Mouse (Mus musculus) G1E (cell line): ENCODE results near the gene Gabarap.

Experiments
- CTCF ChIP-seq: IDR thresholded peaks from 2 replicates; pipeline ENCODE4 v1.5.1; 2012; ENCODE audit warnings: low read depth, low read length, inconsistent platforms, mixed read lengths
- GATA1 ChIP-seq: IDR thresholded peaks from 2 replicates; pipeline ENCODE4 v1.6.1; 2012; ENCODE audit warnings: borderline replicate concordance, low read length, inconsistent platforms, mixed read lengths
- POLR2AphosphoS5 ChIP-seq: IDR thresholded peaks from 2 replicates; pipeline ENCODE4 v1.6.1; 2012; ENCODE audit warnings: low read depth, low read length, inconsistent platforms; ENCODE audit not compliant: insufficient replicate concordance
- TAL1 ChIP-seq: conservative IDR thresholded peaks from 2 replicates; pipeline ENCODE4 v1.6.1; 2012; ENCODE audit warnings: low read depth, low read length, inconsistent platforms, mixed read lengths

GRCm38 (mm10) chr11:70040184-70040583 is 49.2 kb downstream of the Gabarap start:
- TF ChIP-seq POLR2AphosphoS5 (no peak), CTCF (no peak), GATA1 (no peak), TAL1 (no peak)
